Mouse (Mus musculus) myocyte (in vitro differentiated cells): ENCODE results near the gene Srsf4.

ENCODE experiments used
- E2F4 ChIP-seq: IDR thresholded peaks from one replicate; pipeline ENCODE4 v1.6.1; 2011; ENCODE audit warnings: mild to moderate bottlenecking, control low read depth, moderate library complexity; ENCODE audit not compliant: insufficient read depth
- MAX ChIP-seq: IDR thresholded peaks from one replicate; pipeline ENCODE4 v1.6.1; 2011; ENCODE audit warnings: low read depth, mild to moderate bottlenecking, control low read depth
- MYOG ChIP-seq, 3 experiments: IDR thresholded peaks; one replicate each; pipeline ENCODE4 v1.6.1; 2011; ENCODE audit warnings: control low read depth in 2 of 3, low read depth in 2 of 3, mild to moderate bottlenecking in 2 of 3; ENCODE audit not compliant: insufficient read length in 2 of 3, control insufficient read depth in 1 of 3, insufficient read depth in 1 of 3
- POLR2A ChIP-seq: IDR thresholded peaks from one replicate; pipeline ENCODE4 v1.6.1; 2011; ENCODE audit warnings: low read depth, mild to moderate bottlenecking, control low read depth, moderate library complexity; ENCODE audit not compliant: insufficient read length
- POLR2AphosphoS2 ChIP-seq: IDR thresholded peaks from one replicate; pipeline ENCODE4 v1.6.1; 2011; ENCODE audit warnings: low read depth, control low read depth; ENCODE audit not compliant: insufficient read length
- REST ChIP-seq: IDR thresholded peaks from one replicate; pipeline ENCODE4 v1.6.1; 2011; ENCODE audit warnings: mild to moderate bottlenecking, control low read depth, moderate library complexity; ENCODE audit not compliant: insufficient read depth, insufficient read length
- SRF ChIP-seq: IDR thresholded peaks from one replicate; pipeline ENCODE4 v1.6.1; 2011; ENCODE audit warnings: low read depth; ENCODE audit not compliant: control insufficient read depth, insufficient read length
- TCF12 ChIP-seq: IDR thresholded peaks from one replicate; pipeline ENCODE4 v1.6.1; 2011; ENCODE audit warnings: mild to moderate bottlenecking, control low read depth; ENCODE audit not compliant: poor library complexity, insufficient read depth, severe bottlenecking
- USF1 ChIP-seq: IDR thresholded peaks from one replicate; pipeline ENCODE4 v1.6.1; 2011; ENCODE audit warnings: low read depth, mild to moderate bottlenecking, control low read depth, moderate library complexity

DNA sequence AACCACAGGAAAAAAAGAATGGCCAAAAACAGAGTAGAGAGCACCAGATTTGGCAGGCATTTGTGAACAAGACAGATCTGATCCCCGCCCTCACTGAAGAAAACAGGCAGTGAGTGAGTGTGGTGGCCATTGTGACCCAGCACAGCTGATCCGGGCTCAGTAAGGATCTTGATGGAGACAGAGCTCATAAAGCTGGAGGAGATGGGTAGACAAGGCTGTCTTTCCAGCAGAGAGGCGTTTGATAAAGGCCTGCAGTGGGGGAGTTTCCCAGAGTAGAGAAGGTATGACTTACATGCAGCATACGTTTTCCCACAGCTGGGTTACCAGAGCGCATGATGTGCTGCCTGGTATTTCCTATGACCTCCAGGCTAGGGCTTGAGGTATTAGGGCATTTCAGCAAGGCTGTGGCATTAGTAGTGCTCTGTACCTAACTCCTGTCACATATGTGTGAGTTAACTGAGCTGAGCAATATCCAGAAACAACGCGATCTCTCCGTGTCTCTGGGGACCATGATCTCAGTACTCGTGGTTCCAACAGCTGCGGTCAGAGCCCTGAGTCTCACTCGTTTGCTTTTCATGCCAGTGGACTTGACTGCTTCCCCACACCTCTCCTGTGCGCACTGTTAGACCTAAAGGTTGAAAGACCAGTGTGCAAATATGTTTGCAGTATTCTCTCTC is 25.2 kb downstream of the Srsf4 start:
- TF ChIP-seq SRF (no peak), E2F4 (no peak), POLR2A (no peak), MYOG (IDR thresholded peaks at IDR 0.05; ENCODE audit: control insufficient read depth in 1 of 3, insufficient read depth in 1 of 3, insufficient read length in 2 of 3, low read depth in 2 of 3) (no peak), USF1 (no peak), MAX (no peak), POLR2AphosphoS2 (no peak), REST (no peak), TCF12 (no peak)
